Mouse (Mus musculus): ENCODE measurements around the gene 4930583I09Rik.

The 4930583I09Rik gene

DNA sequence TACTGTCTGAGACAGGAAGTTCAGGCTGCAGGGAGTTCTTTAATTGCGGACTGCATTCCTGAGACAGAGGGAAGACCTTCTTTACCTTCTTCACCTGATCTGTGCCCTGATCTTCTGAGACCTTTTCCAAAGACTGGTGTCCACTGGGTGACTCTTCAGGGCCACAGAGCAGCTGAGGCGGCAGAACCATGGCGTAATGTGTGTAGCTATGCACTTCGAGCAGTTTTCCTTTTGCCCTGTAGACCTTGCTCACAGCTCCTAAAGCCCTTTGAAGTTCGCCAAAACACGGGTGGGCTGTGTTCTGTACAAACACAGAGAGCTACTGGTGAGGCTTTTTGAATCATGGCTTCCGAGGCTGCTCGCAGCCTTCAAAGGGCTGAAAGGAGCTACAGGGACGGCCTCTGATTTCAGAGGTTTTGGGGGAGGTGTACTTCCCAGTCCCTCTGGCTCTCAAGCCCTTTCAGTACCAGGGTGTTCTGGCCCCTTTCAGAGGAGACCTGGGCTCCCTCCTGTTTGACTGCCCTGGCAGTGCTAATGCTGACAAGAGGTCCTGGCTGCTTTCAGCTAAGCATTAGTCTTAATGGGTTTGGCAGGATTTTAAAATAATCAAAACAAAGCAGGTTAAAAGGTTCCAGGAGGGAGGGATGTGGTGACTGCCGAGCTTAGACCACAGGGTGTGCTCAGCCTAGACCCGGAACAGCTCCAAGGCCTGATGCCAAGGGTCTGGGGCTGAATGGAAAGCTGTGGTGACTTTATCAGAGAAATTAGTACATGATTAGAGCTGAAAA, 33.5 kb downstream of the 4930583I09Rik start:
- intact Hi-C loops (cut with DNase I) = no loop called here

DNA sequence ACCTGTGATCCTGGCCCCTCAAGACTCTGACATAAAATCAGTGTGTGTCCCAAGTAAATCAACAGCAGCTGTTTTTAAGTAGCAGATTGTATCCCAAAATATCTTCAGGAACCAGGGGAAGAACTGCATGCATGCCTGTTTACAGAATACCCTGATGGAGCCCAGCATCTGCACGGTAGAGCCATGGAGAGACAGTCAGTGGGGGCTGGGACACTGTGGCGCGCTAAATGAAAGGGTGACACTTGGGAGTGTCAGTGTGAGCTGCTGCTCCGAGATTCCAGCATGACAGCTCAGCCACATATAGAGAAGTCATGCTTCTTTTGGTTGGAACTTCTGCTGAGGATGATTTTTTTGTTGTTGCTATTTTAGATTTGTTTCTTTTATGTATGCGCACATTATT, 43.2 kb downstream of the 4930583I09Rik start:
- intact Hi-C loops (cut with DNase I) = no loop called here

DNA sequence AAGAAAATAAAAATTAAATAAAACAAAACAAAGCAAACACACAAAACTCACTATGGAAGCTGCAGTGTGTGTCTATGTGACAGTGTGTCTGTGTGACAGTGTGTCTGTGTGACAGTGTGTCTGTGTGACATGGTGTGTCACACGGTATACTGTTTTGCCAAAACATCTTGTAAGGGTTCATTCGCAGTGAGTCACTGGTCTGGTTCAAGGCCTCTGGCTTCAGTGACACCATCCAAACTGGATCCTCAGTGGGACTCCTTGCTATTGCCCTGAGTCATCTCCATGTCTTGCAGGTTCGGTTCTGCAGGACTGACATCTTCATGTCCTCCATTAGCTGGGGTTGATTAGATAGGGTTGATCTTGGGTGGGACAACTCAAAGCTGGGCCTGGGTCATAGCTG, 43.8 kb downstream of the 4930583I09Rik start:
- intact Hi-C loops (cut with DNase I) = no loop called here

DNA sequence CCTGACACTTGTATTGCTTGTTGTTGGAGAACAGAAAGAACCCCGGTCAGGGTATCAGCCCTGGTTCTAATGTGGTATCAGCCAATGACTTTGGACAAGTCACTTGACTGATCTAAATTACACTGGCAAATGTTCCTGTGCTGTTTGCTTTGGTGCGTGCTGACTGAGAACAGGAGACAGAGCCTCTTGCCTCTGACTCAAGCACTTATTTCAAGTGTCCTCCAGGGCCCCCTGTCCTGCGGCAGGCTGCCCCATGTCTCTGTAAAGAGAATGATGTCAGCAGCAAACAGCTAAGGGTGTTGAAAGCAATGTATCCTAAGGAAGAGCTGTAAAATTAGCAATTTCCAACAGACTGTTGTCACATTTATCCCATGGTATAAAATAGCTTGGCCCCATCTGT, 46.7 kb downstream of the 4930583I09Rik start:
- intact Hi-C loops (cut with DNase I) = no loop called here

DNA sequence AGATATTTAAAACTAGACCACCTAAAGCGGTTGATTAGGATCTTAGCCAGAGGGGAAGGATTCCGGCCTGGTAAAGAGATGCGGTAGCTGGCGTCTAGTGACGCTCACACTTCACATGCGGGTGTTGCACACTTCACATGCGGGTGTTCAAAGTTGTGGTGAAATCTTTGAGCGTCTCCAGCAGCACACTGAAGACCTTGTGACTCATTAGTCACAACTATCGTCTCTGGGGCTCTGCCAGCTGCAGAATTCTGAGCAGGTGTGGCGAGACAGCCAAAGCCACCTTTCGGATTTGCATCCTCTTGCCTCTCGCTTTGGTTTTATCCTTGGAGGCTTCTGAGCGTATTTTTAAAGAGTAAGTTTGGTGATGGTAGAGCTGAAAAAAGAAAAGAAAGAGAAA, 47.6 kb downstream of the 4930583I09Rik start:
- intact Hi-C loops (cut with DNase I) = no loop called here

DNA sequence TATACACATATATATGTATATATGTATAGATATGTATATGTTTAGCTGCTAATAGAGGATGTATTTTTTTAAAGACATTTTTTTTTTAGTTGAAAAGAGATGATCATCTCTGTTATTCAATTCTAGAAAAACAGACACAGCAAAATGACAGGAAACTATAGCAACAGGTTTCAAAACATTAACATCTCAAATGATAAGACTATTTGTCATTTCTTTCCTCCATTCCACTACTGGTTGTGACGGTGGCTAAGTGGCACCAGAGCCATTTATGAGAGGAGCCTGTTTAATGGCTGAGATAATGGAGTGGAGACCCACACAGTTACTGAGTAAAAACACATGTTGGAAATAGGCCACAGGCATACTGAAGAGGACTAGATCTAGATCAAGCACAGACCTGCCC, 49.9 kb downstream of the 4930583I09Rik start:
- intact Hi-C loops (cut with DNase I) = no loop called here

Data from adrenal gland (tissue).